Mouse (Mus musculus) liver, embryonic 14.5 days (tissue): ENCODE measurements around the gene Pcyt2.

ENCODE experiments used
- CTCF ChIP-seq: IDR thresholded peaks from 2 replicates; pipeline ENCODE4 v1.5.1; 2016; ENCODE audit warnings: antibody characterized with exemption, low read depth, control low read depth
- EP300 ChIP-seq: IDR thresholded peaks from 2 replicates; pipeline ENCODE4 v1.6.1; 2016; ENCODE audit warnings: antibody characterized with exemption, low read depth

- no peak; the same call in 1 of the 2 replicates for TF ChIP-seq CTCF
- TF ChIP-seq EP300 = no peak
These were observed 25.3 kb upstream of the Pcyt2 start for GRCm38 (mm10) chr11:120642939-120643600.
